9 mouse cellular contexts compared by ENCODE assay signal in the genomic region with DNA sequence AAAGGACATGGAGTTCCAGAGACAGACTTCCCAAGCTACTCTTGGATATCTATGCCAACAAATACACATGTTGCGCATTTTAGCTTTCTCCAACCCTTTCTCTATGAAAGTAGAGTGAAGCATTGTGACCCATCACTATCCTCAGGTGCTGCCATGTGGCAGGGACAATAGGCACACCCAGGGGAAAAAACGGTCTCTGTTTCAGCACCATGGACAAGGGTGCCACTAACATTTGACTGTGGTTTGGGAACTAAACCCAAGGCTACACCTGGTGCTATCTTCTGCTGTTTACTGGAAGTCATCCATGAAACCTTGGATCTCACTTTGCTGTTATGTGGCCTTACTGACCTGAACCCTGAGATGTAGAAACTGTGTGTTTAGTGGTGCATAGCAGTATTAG.
DNase-seq lines count a peak whose midpoint lies in the region; ATAC-seq lines count a peak whose summit lies in the region.
"Had no signal": no experiment of that assay in that cellular context is flagged by ENCODE, and none has a peak within 500 bp of the region (broad histone marks: within the 10 kb centered on the region; RNA-seq: fewer than 3 reads in every experiment).

No protein-coding gene starts in this region.

- WGBS in midbrain, embryonic 10.5 days: 47% methylated on average over 2 of the region's 2 CpGs
- 44% methylated on average over 2 of the region's 2 CpGs for WGBS in midbrain, embryonic 15.5 days
- WGBS in embryonic facial prominence, embryonic 14.5 days: 46% methylated on average over 2 of the region's 2 CpGs

- no peaks in the 10 kb centered on the region for H3K9me3 ChIP-seq in midbrain, embryonic 10.5 days (replicated peaks)
- H3K9me3 ChIP-seq in midbrain, embryonic 15.5 days: no peaks in the 10 kb centered on the region
- H3K9me3 ChIP-seq in embryonic facial prominence, embryonic 14.5 days (ENCODE audit: control insufficient read depth, low read length): no peaks in the 10 kb centered on the region
- H3K9me3 ChIP-seq: liver, embryonic 12.5 days had no signal

- no peaks in the 10 kb centered on the region for H3K27me3 ChIP-seq in midbrain, embryonic 10.5 days (ENCODE audit: low read depth, poor library complexity, severe bottlenecking)
- no peaks in the 10 kb centered on the region for H3K27me3 ChIP-seq in midbrain, embryonic 15.5 days (replicated peaks)
- H3K27me3 ChIP-seq in embryonic facial prominence, embryonic 14.5 days (replicated peaks; ENCODE audit: control insufficient read depth, insufficient read depth, low read length): no peaks in the 10 kb centered on the region
- H3K27me3 ChIP-seq: liver, embryonic 12.5 days had no signal

- peak; percentile 4 for DNase-seq in adrenal gland, postnatal 14 days
- DNase-seq in adrenal gland, postnatal 4 days (ENCODE audit: low spot score in 2 of 2): no peak
- DNase-seq in midbrain, embryonic 10.5 days (ENCODE audit: low spot score): peak; percentile 21
- DNase-seq in embryonic facial prominence, embryonic 14.5 days (ENCODE audit: low spot score): peak; percentile 23
- peak; percentile 47 for DNase-seq in thymus, postnatal 25 days
- DNase-seq in layer of hippocampus, adult 18-20 months (ENCODE audit: low spot score in 2 of 2): no peak
- DNase-seq in left cerebral cortex, postnatal 25 days (ENCODE audit: low spot score in 2 of 2): no peak

- ATAC-seq in midbrain, embryonic 15.5 days (replicated peaks): no peak
- ATAC-seq in embryonic facial prominence, embryonic 14.5 days (ENCODE audit: low read depth): no peak
- ATAC-seq: liver, embryonic 12.5 days had no signal

- H3K4me2 ChIP-seq in midbrain, embryonic 15.5 days: no peak overlapping the region
- H3K4me2 ChIP-seq in embryonic facial prominence, embryonic 14.5 days (ENCODE audit: low read depth, low read length): no peak overlapping the region
- H3K4me2 ChIP-seq: liver, embryonic 12.5 days had no signal

- no peaks in the 10 kb centered on the region for H3K4me1 ChIP-seq in midbrain, embryonic 10.5 days
- no peaks in the 10 kb centered on the region for H3K4me1 ChIP-seq in midbrain, embryonic 15.5 days
- H3K4me1 ChIP-seq in embryonic facial prominence, embryonic 14.5 days (ENCODE audit: control insufficient read depth, insufficient read depth, low read length): no peaks in the 10 kb centered on the region
- H3K4me1 ChIP-seq: liver, embryonic 12.5 days had no signal

- intact Hi-C loops in left cerebral cortex, postnatal 25 days (cut with DNase I): no loop called here

- no peaks in the 10 kb centered on the region for H3K36me3 ChIP-seq in midbrain, embryonic 10.5 days
- H3K36me3 ChIP-seq in midbrain, embryonic 15.5 days (replicated peaks): no peaks in the 10 kb centered on the region
- H3K36me3 ChIP-seq in embryonic facial prominence, embryonic 14.5 days (ENCODE audit: control insufficient read depth, insufficient read depth, low read length): no peaks in the 10 kb centered on the region
- H3K36me3 ChIP-seq: liver, embryonic 12.5 days had no signal

- no peak overlapping the region for H3K4me3 ChIP-seq in midbrain, embryonic 10.5 days
- H3K4me3 ChIP-seq in midbrain, embryonic 15.5 days: no peak overlapping the region
- no peak overlapping the region for H3K4me3 ChIP-seq in embryonic facial prominence, embryonic 14.5 days (ENCODE audit: low read depth, low read length)
- H3K4me3 ChIP-seq: liver, embryonic 12.5 days had no signal

- H3K27ac ChIP-seq in midbrain, embryonic 10.5 days (replicated peaks): no peak overlapping the region
- H3K27ac ChIP-seq in midbrain, embryonic 15.5 days: no peak overlapping the region
- H3K27ac ChIP-seq in embryonic facial prominence, embryonic 14.5 days (replicated peaks; ENCODE audit: low read depth, low read length): no peak overlapping the region
- H3K27ac ChIP-seq: liver, embryonic 12.5 days had no signal

- no peak overlapping the region for H3K9ac ChIP-seq in midbrain, embryonic 15.5 days
- no peak overlapping the region for H3K9ac ChIP-seq in embryonic facial prominence, embryonic 14.5 days (ENCODE audit: low read depth, low read length)
- H3K9ac ChIP-seq: liver, embryonic 12.5 days had no signal

Comparison
In these comparisons a context has a peak if more than half of its experiments do, and no peak if none do; other contexts are left out.
1. DNase-seq: peak in adrenal gland, postnatal 14 days (single experiment), midbrain, embryonic 10.5 days (single experiment), embryonic facial prominence, embryonic 14.5 days (single experiment) and thymus, postnatal 25 days (single experiment); none in adrenal gland, postnatal 4 days (0 of 2), layer of hippocampus, adult 18-20 months (0 of 2) and left cerebral cortex, postnatal 25 days (0 of 2).